Mouse (Mus musculus): Measurements from ENCODE around the gene Grb10.

DNA sequence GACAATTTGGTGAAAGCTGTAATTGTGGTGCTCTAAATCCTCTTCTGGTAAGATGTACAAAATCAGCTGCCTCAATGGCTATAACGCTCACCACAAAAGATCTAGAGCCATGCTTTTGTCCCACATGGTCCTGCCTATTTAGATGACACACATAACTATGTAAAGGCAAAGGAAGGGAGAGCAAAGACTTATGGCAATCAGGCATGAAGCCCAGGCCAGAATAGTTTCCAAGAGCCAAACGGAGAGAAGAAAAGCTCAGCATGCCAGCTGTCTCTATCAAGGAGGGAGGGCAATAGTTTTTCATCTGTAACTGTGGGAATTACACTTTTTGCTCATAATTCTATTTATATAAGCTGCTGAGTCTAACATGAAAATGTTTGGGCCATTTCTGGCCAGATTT is 45.3 kb downstream of the Grb10 start:
- no peak for TF ChIP-seq CTCF (IDR thresholded peaks at IDR 0.05; ENCODE audit: low read depth)
- no peak for TF ChIP-seq EP300 (IDR thresholded peaks at IDR 0.05; ENCODE audit: low read depth)

Data from liver, postnatal 0 days (tissue).